Mouse (Mus musculus) embryonic facial prominence, embryonic 11.5 days (tissue): ENCODE data around the gene Rnaseh2c. TPM values are rescaled to one million over a fixed set of nuclear protein-coding genes. Genes with fewer than 3 reads are reported as not detected.
A peak's percentile ranks its signal among the peaks of the same experiment; 100 is the strongest.

Experiments used
- ATAC-seq: fragments of 200-750 bp; cut with Nextera tagmentation; replicated peaks from 2 replicates; pipeline ENCODE4 v1.8.0; 2017; ENCODE audit warnings: low read depth; ENCODE audit not compliant: insufficient number of reproducible peaks, low FRiP score, low TSS enrichment
- DNase-seq: peaks from one replicate; pipeline ENCODE4 v3.0.0-alpha.2; 2015; ENCODE audit warnings: low spot score
- H3K27ac ChIP-seq: fragments of 300-500 bp; sonication (generic); replicated peaks from 2 replicates; pipeline ENCODE4 v1.5.1; 2014; ENCODE audit warnings: mild to moderate bottlenecking, low read depth, low read length, control low read depth
- H3K27me3 ChIP-seq: fragments of 300-500 bp; sonication (generic); 2 replicates; pipeline ENCODE4 v1.6.1; 2014; ENCODE audit warnings: mild to moderate bottlenecking, low read length, moderate library complexity, mixed read lengths; ENCODE audit not compliant: control insufficient read depth, insufficient read depth
- H3K36me3 ChIP-seq: fragments of 300-500 bp; sonication (generic); replicated peaks from 2 replicates; pipeline ENCODE4 v1.6.1; 2014; ENCODE audit warnings: low read depth, mild to moderate bottlenecking, low read length, moderate library complexity, mixed read lengths; ENCODE audit not compliant: control insufficient read depth, insufficient read depth
- H3K4me1 ChIP-seq: fragments of 300-500 bp; sonication (generic); 2 replicates; pipeline ENCODE4 v1.6.1; 2014; ENCODE audit warnings: low read length, mixed read lengths; ENCODE audit not compliant: control insufficient read depth, insufficient read depth
- H3K4me2 ChIP-seq: fragments of 300-500 bp; sonication (generic); 2 replicates; pipeline ENCODE4 v1.6.1; 2014; ENCODE audit warnings: low read depth, mild to moderate bottlenecking, control low read depth, low read length, moderate library complexity
- H3K4me3 ChIP-seq: fragments of 300-500 bp; sonication (generic); 2 replicates; pipeline ENCODE4 v1.5.1; 2014; ENCODE audit warnings: low read depth, low read length, control low read depth
- H3K9ac ChIP-seq: fragments of 300-500 bp; sonication (generic); replicated peaks from 2 replicates; pipeline ENCODE4 v1.6.1; 2014; ENCODE audit warnings: mild to moderate bottlenecking, control low read depth, low read length
- H3K9me3 ChIP-seq: fragments of 300-500 bp; sonication (generic); replicated peaks from 2 replicates; pipeline ENCODE4 v1.6.1; 2016; ENCODE audit warnings: mild to moderate bottlenecking, low read length, inconsistent platforms, mixed read lengths; ENCODE audit not compliant: control insufficient read depth
- WGBS: fragments of 180-500 bp; shearing (Covaris S2); extraction: QIAGEN DNeasy Blood & Tissue Kit; methylation state at CpG from one replicate; pipeline ENCODE4 v1.1.7; 2014; 5-methylcytosine and 5-hydroxymethylcytosine counted together
- polyA plus RNA-seq: library from polyadenylated mRNA; unstranded; fragments of >200 nt; fragmentation: Nextera tagmentation; extraction: Ambion mirVana; gene quantifications from 2 replicates; pipeline ENCODE4 v1.2.1, GENCODE M21; 2014

The Rnaseh2c gene
- polyA plus RNA-seq, 1 experiment from 2014 or later: 157 TPM

DNA sequence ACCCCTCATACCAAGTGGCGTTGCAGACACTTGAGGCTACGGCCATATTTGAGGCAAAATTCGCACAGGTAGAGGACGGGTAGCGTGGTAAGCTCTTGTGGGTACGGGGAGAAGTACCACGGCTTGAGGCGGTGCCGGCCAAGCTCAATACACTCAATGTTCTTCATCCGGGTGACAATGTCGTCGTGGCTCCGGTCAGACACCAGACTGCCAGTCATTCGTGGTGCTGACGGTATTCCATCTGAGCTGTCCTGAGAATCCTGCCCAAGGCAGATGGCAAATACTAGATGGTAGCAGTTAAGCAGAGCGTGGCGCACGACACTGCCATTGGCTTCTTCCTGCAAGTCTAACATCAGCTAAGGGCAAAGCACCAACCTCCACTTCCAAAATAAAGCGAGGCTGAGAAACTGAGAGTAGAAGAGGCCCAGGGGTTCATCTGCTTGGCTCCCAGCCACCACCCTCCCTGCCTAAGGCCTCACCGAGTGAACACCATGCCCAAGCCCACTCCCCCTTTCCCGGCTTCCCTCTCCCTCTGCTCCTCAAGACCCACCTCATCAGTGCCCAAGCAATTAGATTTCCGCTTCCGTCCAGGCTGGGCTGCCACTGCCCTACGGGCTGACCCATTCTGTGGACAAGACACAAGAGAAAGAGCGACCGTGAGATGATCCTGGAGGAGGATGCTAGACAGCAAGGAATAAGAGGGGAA lies 6.2 kb downstream of the Rnaseh2c start:
- peaks cover 3% of the 10 kb centered on the region for H3K4me1 ChIP-seq
- H3K36me3 ChIP-seq: peaks cover 10% of the 10 kb centered on the region
- H3K4me2 ChIP-seq: no peak overlapping the region
- DNase-seq (no peak), ATAC-seq (no peak)
- H3K9ac ChIP-seq: no peak overlapping the region
- WGBS: 97% methylated on average over 26 of the region's 26 CpGs
- no peak overlapping the region for H3K4me3 ChIP-seq
- no peak overlapping the region for H3K27ac ChIP-seq
- H3K27me3 ChIP-seq: no peaks in the 10 kb centered on the region
- no peaks in the 10 kb centered on the region for H3K9me3 ChIP-seq

DNA sequence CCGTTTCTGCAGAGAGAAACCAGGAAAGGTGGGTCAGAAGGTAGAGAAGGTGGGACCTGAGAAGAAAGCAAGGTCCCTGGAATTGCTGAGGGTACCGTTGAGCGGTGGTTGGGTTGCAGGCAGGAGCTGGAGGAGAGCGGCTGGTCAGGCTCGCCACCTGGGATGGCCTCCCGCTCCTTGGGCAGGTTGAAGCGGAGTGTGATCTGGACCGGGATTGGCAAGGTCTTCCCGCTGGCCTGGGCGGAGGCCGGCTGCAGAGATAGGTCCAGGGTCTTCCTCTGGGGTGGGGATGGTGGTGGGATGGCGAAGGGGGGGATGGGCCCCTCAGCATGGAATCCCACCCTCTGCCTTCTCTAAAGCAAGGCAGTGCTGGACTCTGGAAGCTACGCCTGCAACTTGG lies 7.0 kb downstream of the Rnaseh2c start:
- peaks cover 3% of the 10 kb centered on the region for H3K4me1 ChIP-seq
- DNase-seq (no peak), ATAC-seq (no peak)
- 95% methylated on average over 13 of the region's 13 CpGs for WGBS
- H3K36me3 ChIP-seq: peaks cover 8% of the 10 kb centered on the region
- peak overlapping the region; percentile 53 for H3K4me3 ChIP-seq
- peak overlapping the region; percentile 74; the same call in 1 of the 2 replicates for H3K4me2 ChIP-seq
- no peaks in the 10 kb centered on the region for H3K27me3 ChIP-seq
- H3K27ac ChIP-seq: peak overlapping the region; percentile 87; the same call in 1 of the 2 replicates
- no peaks in the 10 kb centered on the region for H3K9me3 ChIP-seq
- H3K9ac ChIP-seq: peak overlapping the region; percentile 73

DNA sequence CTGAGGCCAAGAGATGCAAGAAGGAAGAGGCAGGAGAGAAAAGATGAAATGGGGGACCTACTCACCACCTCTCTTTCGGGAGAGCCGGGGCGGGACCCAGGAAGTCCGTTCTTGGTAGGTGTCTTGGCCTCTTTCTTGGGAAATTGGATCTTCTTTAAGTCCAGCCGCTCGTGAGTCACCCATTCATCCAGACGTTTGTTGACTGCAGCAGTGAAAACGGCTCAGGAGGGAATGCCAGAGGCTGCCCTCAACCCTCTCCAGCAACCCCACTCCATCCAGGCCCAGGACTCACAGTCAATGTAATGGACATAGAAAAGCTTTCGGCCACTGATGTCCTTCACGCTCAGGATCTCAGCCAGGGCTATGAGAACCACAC lies 7.5 kb downstream of the Rnaseh2c start:
- peaks cover 5% of the 10 kb centered on the region for H3K36me3 ChIP-seq
- H3K9ac ChIP-seq: peak overlapping the region; percentile 73
- no peaks in the 10 kb centered on the region for H3K9me3 ChIP-seq
- no peaks in the 10 kb centered on the region for H3K27me3 ChIP-seq
- H3K4me2 ChIP-seq: peak overlapping the region; percentile 74
- no peak for ATAC-seq
- H3K4me1 ChIP-seq: peaks cover 3% of the 10 kb centered on the region
- H3K4me3 ChIP-seq: peak overlapping the region; percentile 53
- peak overlapping the region; percentile 87 for H3K27ac ChIP-seq
- DNase-seq: no peak
- WGBS: 57% methylated on average over 10 of the region's 10 CpGs

DNA sequence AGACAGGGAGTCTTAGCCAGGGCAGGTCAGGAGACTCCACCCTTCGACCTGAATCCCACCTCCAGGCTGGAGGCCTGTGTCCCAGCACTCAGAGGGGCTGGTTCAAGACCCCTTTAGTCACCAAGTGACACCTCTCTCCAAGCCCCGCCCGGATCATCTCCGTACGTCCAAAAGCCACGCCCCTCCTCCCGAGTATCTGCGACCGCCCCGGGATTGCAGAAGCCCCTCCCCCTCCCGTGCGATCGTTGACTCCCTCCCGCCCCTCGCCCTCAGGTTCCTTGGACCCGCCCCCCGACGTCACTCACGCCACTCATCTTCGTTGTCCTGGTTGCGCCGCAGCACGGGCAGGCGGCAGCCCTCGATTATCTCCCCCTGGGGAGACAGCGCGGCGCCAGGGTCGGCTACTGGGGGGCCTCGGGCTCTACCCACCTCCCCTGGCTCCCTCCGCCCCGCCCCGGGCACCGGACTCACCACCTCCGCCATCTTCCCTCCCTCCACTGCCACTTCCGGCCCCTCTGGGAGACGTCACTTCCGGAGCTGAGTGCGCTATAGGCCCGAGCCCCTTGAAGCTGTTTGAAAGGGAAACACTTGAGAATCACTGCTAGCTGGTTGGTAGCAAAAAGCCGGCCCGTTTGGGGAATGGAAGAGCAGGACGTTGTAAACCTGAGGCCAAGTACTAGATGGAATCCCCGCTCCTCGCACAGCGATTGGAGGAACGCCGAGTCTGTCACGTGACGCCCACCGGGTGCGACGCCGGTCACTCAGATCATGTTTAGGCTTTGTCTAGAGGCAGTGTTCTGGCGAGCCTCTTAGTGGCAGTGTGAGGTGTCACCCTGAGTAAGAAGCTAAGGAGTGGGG lies 8.1 kb downstream of the Rnaseh2c start, which contains the start of gene Kat5:
Kat5 (minus strand) TSS at position 691 of the 858 bp plus-strand sequence.
- Histone ChIP-seq H3K36me3 (peaks cover 2% of the 10 kb centered on the region), H3K4me1 (peaks cover 3% of the 10 kb centered on the region; the same call in 1 of the 2 replicates), H3K9ac (peak within 1 kb of the TSS; percentile 73), H3K4me2 (peak within 1 kb of the TSS; percentile 74), H3K27me3 (no peaks in the 10 kb centered on the region), H3K9me3 (no peaks in the 10 kb centered on the region), H3K4me3 (peak within 1 kb of the TSS; percentile 53), H3K27ac (peak within 1 kb of the TSS; percentile 87)
- under 1% methylated on average over 53 of the region's 55 CpGs for WGBS
- DNase-seq (peak; percentile 94), ATAC-seq (peak; percentile 87)

DNA sequence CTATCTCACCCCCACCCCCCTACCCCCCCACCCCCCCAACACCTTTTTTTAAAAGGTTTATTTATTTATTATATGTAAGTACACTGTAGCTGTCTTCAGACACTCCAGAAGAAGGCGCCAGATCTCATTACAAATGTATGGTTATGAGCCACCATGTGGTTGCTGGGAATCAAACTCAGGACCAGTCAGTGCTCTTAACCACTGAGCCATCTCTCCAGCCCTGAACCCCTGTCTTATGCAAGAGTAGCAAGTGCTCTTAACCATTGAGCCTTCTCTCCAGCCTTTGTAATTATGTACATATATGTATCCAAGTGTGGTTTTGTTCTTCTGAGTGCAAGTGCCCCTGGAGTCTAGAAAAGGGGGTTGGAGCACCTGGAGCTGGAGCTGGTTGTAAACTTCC lies 10.3 kb downstream of the Rnaseh2c start:
- Histone ChIP-seq H3K4me1 (peaks cover 3% of the 10 kb centered on the region; the same call in 1 of the 2 replicates), H3K36me3 (no peaks in the 10 kb centered on the region; the same call in 1 of the 2 replicates), H3K9me3 (no peaks in the 10 kb centered on the region), H3K27me3 (no peaks in the 10 kb centered on the region), H3K4me2 (no peak overlapping the region), H3K27ac (no peak overlapping the region), H3K4me3 (no peak overlapping the region), H3K9ac (no peak overlapping the region)
- 95% methylated on average over 1 of the region's 1 CpGs for WGBS
- DNase-seq (no peak), ATAC-seq (no peak)

DNA sequence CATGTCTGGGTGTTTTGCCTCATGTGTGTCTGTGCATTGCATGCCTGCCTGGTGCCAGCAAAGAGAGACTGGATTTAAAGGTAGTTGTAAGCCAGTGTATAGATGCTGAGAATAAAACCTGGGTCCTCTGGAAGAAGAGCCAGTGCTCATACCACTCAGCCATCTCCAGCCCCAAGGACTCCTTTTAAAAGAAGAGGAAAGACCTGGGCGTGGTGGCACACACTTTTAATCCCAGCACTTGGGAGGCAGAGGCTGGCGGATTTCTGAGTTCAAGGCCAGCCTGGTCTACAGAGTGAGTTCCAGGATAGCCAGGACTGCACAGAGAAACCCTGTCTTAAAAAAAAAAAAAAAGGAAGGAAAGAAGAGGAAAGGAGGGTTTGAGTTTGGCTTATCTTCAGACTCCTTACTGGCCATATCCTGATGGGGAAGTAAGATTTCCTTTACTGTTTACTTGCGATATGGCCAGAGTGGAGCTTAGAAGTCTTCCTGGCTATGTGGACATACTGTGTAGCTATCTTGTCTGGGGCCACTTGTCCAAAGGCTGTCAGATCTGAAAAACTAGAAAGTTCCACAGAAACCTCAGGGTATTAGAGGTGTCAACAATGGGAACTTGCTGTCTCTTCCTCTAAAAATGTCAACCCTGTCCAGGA lies 11.2 kb downstream of the Rnaseh2c start:
- WGBS: 75% methylated on average over 3 of the region's 3 CpGs
- no peak for ATAC-seq
- H3K9me3 ChIP-seq: no peaks in the 10 kb centered on the region
- no peaks in the 10 kb centered on the region for H3K36me3 ChIP-seq
- H3K27me3 ChIP-seq: no peaks in the 10 kb centered on the region
- no peak overlapping the region for H3K27ac ChIP-seq
- H3K4me2 ChIP-seq: no peak overlapping the region
- H3K9ac ChIP-seq: no peak overlapping the region
- no peak for DNase-seq
- H3K4me3 ChIP-seq: no peak overlapping the region
- H3K4me1 ChIP-seq: peaks cover 3% of the 10 kb centered on the region; the same call in 1 of the 2 replicates

DNA sequence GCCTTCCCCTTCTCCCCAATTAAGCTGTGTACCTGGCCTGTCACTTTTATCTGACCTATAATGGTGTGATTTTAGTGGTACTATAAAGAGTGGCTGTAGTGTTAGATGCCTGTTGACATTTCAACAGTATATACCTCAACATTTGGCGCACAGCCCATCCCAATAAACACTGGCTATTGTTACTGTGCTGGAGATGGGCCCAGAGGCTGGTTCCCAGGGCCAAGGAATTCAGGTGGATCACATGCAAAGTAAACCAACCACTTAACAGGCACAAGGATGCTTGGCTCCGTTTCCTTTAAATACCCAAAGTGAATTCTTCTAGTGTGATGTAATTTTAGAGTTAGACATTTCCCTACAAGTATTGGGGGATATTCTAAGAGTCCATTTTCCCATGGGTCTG lies 13.3 kb downstream of the Rnaseh2c start:
- no peak for ATAC-seq
- Histone ChIP-seq H3K36me3 (no peaks in the 10 kb centered on the region), H3K9ac (no peak overlapping the region), H3K4me1 (no peaks in the 10 kb centered on the region), H3K27ac (no peak overlapping the region), H3K4me2 (no peak overlapping the region), H3K4me3 (no peak overlapping the region), H3K27me3 (no peaks in the 10 kb centered on the region), H3K9me3 (no peaks in the 10 kb centered on the region)
- 73% methylated on average over 2 of the region's 2 CpGs for WGBS
- no peak for DNase-seq
